Mouse (Mus musculus): ENCODE data around the gene Iqcg.

- TF ChIP-seq USF1 (IDR thresholded peaks at IDR 0.05; ENCODE audit: low read depth, low read length) (no peak), POLR2AphosphoS5 (IDR thresholded peaks at IDR 0.05; ENCODE audit: borderline replicate concordance, low read depth, low read length) (no peak), ZC3H11A (IDR thresholded peaks at IDR 0.05; ENCODE audit: low read depth, low read length) (no peak), JUND (IDR thresholded peaks at IDR 0.05; ENCODE audit: low read depth, low read length) (no peak), CTCF (IDR thresholded peaks at IDR 0.05 in 2 of 3, conservative IDR thresholded peaks at IDR 0.05 in 1 of 3; ENCODE audit: control insufficient read depth in 1 of 3, insufficient read depth in 1 of 3, low read depth in 2 of 3, low read length in 3 of 3, poor library complexity in 1 of 3, severe bottlenecking in 1 of 3) (peak in 1 of 3 experiments; percentile 27; a peak in 2 of 6 replicates), MYC (IDR thresholded peaks at IDR 0.05; ENCODE audit: low read depth, low read length) (no peak), CHD2 (IDR thresholded peaks at IDR 0.05; ENCODE audit: low read length) (no peak)
Observed at GRCm38 (mm10) chr16:33070928-33071327, 14.9 kb upstream of the Iqcg start.

All from MEL (cell line).